Mouse (Mus musculus) erythroblast, embryonic 14.5 days (primary cell): ENCODE results near the gene Mad1l1. TPM values are rescaled to one million over a fixed set of nuclear protein-coding genes. Genes with fewer than 3 reads are reported as not detected.
"Not testable (repeated sequence)": the region's sequence is repeated elsewhere in the genome, so short reads cannot be mapped to it uniquely, and the experiment has no call there.

Source experiments
- H3K27me3 ChIP-seq: 2 replicates; pipeline ENCODE4 v1.6.1; 2012; ENCODE audit warnings: inconsistent platforms; ENCODE audit not compliant: control insufficient read depth
- H3K36me3 ChIP-seq: 2 replicates; pipeline ENCODE4 v1.6.1; 2012; ENCODE audit warnings: mild to moderate bottlenecking, inconsistent platforms; ENCODE audit not compliant: control insufficient read depth
- H3K4me1 ChIP-seq: 2 replicates; pipeline ENCODE4 v1.6.1; 2012; ENCODE audit warnings: inconsistent platforms; ENCODE audit not compliant: control insufficient read depth
- H3K4me3 ChIP-seq: replicated peaks from 2 replicates; pipeline ENCODE3; 2012; ENCODE audit warnings: moderate library complexity, mild to moderate bottlenecking, inconsistent platforms
- H3K9me3 ChIP-seq: 2 replicates; pipeline ENCODE4 v1.6.1; 2012; ENCODE audit warnings: low read length, inconsistent platforms, mixed read lengths; ENCODE audit not compliant: control insufficient read depth
- GATA1 ChIP-seq: IDR thresholded peaks from 2 replicates; pipeline ENCODE4 v1.6.1; 2012; ENCODE audit warnings: low read length, inconsistent platforms, mixed read lengths
- TAL1 ChIP-seq: IDR thresholded peaks from 3 replicates; pipeline ENCODE4 v1.6.1; 2012; ENCODE audit warnings: low read length, inconsistent platforms, mixed read lengths
- polyA plus RNA-seq: library from polyadenylated mRNA; stranded (reverse); fragments of >175 nt; gene quantifications from 2 replicates; pipeline ENCODE4 v1.2.3, GENCODE M21; 2012

The Mad1l1 gene
- polyA plus RNA-seq, 1 experiment = 2.4 TPM

- no peak overlapping the region for H3K4me3 ChIP-seq
- peaks cover 6% of the 10 kb centered on the region for H3K36me3 ChIP-seq
- TF ChIP-seq GATA1 (no peak), TAL1 (no peak)
- no peaks in the 10 kb centered on the region for H3K4me1 ChIP-seq
- H3K27me3 ChIP-seq = no peaks in the 10 kb centered on the region
- H3K9me3 ChIP-seq = no peaks in the 10 kb centered on the region
Observed at GRCm38 (mm10) chr5:140002541-140002940, 318.8 kb downstream of the Mad1l1 start.

DNA sequence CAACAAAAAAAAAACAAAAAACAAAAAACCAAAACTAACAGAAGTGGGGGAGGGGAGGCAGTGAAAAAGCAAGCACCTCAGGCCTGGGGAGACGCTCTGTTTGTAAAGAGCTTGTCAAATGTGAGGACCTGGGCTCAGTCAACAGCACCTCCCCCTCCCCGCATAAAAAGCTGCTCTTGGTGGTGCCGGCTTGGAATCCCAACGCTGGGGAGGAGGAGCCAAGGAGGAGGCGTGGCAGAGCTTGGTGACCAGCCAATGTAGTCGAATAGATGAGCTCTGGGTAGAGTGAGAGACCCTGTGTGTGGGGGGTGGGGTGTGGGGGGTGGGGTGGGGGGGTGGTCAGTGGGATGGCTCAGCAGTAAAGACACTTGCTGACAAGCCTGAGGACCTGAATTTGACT lies 322.4 kb downstream of the Mad1l1 start:
- Histone ChIP-seq H3K27me3 (no peaks in the 10 kb centered on the region), H3K4me1 (no peaks in the 10 kb centered on the region), H3K36me3 (no peaks in the 10 kb centered on the region), H3K9me3 (no peaks in the 10 kb centered on the region), H3K4me3 (no peak overlapping the region)
- no peak for TF ChIP-seq TAL1
- TF ChIP-seq GATA1 = no peak

DNA sequence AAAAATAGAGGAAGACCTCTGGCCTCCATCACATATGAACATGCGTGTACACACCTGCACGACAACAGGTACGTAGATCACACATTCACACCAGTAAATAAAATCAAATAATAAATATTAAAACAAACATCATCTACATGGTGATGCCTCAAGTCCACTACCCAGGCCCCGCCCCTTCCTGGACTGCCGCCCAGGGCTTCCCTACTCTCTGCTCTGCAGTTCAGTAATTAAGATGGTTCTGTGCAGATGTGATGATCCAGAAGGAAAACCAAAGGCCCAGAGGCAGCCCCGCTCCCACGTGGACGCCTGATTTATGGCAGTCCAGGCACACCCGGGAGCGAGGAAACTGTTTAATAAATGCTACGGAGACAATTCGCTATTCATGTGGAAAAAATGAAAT lies 323.0 kb downstream of the Mad1l1 start:
- H3K9me3 ChIP-seq, H3K4me3 ChIP-seq, H3K4me1 ChIP-seq, H3K36me3 ChIP-seq, H3K27me3 ChIP-seq: not testable (repeated sequence)

DNA sequence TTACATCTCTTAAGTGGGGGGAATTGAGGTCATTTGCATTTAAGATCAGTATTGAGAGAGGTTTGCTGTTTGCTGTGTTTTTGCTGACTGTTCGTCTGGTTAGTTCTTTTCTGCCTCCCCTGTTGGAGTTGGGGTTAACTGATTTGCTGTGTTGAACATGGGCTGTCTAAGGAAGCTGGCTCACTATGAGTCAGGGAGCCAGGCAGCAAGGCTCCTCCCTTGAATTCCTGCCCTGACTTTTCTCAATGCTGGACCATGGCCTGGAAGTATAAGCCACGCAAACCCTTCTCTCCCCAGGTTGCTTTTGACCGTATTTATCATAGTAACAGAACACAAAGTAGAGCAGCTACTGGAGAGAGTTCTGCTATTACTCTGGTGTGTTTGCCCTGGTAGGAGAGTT lies 329.8 kb downstream of the Mad1l1 start:
- no peaks in the 10 kb centered on the region for H3K4me1 ChIP-seq
- no peak for TF ChIP-seq TAL1
- TF ChIP-seq GATA1 = no peak
- peaks cover under 1% of the 10 kb centered on the region for H3K27me3 ChIP-seq
- no peak overlapping the region for H3K4me3 ChIP-seq
- H3K9me3 ChIP-seq = no peaks in the 10 kb centered on the region
- no peaks in the 10 kb centered on the region for H3K36me3 ChIP-seq

GRCm38 (mm10) chr5:139985073-139985746 lies 336.1 kb downstream of the Mad1l1 start:
- H3K4me1 ChIP-seq = no peaks in the 10 kb centered on the region
- H3K4me3 ChIP-seq = no peak overlapping the region
- peaks cover 17% of the 10 kb centered on the region for H3K27me3 ChIP-seq
- no peaks in the 10 kb centered on the region for H3K36me3 ChIP-seq
- TF ChIP-seq TAL1 = no peak
- TF ChIP-seq GATA1 = no peak
- H3K9me3 ChIP-seq = peaks cover 7% of the 10 kb centered on the region

GRCm38 (mm10) chr5:139981976-139982375 lies 339.4 kb downstream of the Mad1l1 start:
- Histone ChIP-seq H3K4me3 (no peak overlapping the region), H3K27me3 (peaks cover 19% of the 10 kb centered on the region)
- no peak for TF ChIP-seq TAL1
- no peak for TF ChIP-seq GATA1

DNA sequence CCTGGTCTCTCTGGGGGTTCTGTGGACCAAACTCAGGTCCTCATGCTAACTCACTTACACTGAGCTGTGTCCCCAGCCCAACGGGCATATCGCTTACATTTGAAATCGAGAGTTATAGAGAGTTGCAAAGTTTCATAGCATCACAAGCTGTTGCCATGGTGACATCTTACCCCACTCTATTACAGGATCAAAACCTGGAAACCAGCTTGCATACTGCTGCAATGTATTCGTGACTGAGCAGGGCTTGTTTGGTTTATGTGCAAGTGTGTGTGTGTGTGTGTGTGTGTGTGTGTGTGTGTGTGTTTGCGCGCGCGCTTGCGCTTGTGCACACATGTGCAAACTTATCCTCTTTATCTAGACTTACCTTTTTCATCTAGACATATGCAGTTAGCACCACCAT lies 342.0 kb downstream of the Mad1l1 start:
- Histone ChIP-seq H3K9me3 (peaks cover 7% of the 10 kb centered on the region), H3K36me3 (no peaks in the 10 kb centered on the region), H3K4me1 (no peaks in the 10 kb centered on the region), H3K27me3 (peaks cover 7% of the 10 kb centered on the region; the same call in 1 of the 2 replicates), H3K4me3 (no peak overlapping the region)
- TF ChIP-seq GATA1 = no peak

More at GRCm38 (mm10) chr5:139981976-139982375, 339.4 kb downstream of the Mad1l1 start:
- Histone ChIP-seq H3K9me3 (peaks cover 7% of the 10 kb centered on the region), H3K36me3 (no peaks in the 10 kb centered on the region), H3K4me1 (no peaks in the 10 kb centered on the region)

DNA sequence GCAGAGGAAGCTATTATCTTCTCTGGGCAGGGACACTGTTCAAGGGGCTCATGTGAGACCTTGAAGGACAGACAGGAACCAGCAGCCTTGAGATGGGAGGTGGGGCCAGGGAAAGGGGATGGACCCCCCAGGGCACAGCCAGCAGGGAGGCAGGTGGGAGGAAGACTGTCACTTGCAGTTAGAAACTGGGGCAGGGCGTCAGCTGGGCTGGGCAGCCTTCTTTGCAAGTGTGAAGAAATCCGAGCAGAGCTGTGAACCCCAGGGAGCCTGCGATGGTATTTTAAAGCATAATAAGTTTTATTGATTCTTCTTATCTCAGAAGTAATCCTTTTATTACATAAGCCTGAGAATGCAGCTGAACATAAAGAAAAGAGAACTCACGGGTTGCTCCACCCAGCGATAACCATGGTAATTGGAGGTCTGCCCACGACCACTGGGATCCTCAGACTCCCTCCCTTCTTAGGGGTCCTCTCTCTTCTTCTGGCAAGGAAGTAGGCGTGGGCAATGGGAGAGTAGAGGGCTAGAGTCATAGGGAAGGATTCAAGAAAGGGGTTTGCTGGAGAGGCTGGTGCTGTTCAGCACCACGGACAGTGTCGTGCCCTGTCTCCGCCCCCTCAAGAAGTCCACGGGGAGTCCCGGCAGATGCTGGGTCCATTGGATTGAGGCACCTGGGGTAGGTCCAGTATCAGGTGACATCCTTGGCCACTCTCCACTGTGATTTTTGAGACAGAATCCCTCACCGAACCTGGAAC lies 342.7 kb downstream of the Mad1l1 start:
- TF ChIP-seq GATA1 (no peak), TAL1 (no peak)
- peaks cover 7% of the 10 kb centered on the region for H3K9me3 ChIP-seq
- no peaks in the 10 kb centered on the region for H3K36me3 ChIP-seq
- peaks cover 7% of the 10 kb centered on the region; the same call in 1 of the 2 replicates for H3K27me3 ChIP-seq
- no peaks in the 10 kb centered on the region for H3K4me1 ChIP-seq
- H3K4me3 ChIP-seq = no peak overlapping the region

DNA sequence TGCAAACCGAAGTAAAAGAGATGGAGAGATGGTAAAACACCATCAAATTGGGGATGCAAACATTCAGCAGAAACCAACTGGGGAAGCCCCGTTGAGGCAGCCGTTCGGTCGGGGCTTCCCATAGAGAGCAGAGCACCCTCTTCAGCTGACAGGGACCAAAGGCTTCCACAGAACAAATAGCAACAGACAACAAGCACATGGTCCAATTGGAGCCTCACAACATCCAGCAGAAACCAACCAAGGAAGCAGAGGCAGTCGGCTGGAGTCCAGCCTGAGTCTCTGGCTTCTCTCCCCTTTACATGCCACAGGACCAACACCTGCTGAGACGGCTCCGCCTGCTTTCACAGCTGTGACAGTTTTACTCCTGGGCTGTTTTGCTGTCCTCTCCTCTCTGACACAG lies 343.9 kb downstream of the Mad1l1 start:
- Histone ChIP-seq H3K27me3 (peaks cover 11% of the 10 kb centered on the region; the same call in 1 of the 2 replicates), H3K36me3 (no peaks in the 10 kb centered on the region), H3K9me3 (peaks cover 7% of the 10 kb centered on the region), H3K4me1 (no peaks in the 10 kb centered on the region), H3K4me3 (no peak overlapping the region)
- TF ChIP-seq GATA1 (no peak), TAL1 (no peak)

- no peaks in the 10 kb centered on the region for H3K9me3 ChIP-seq
- no peak overlapping the region for H3K4me3 ChIP-seq
- H3K4me1 ChIP-seq = no peaks in the 10 kb centered on the region
- TF ChIP-seq TAL1 (no peak), GATA1 (no peak)
- peaks cover 7% of the 10 kb centered on the region; the same call in 1 of the 2 replicates for H3K27me3 ChIP-seq
- H3K36me3 ChIP-seq = no peaks in the 10 kb centered on the region
Observed at GRCm38 (mm10) chr5:139976584-139976983, 344.8 kb downstream of the Mad1l1 start.
